ENCODE assay signal across 20 mouse cellular contexts in the genomic region with DNA sequence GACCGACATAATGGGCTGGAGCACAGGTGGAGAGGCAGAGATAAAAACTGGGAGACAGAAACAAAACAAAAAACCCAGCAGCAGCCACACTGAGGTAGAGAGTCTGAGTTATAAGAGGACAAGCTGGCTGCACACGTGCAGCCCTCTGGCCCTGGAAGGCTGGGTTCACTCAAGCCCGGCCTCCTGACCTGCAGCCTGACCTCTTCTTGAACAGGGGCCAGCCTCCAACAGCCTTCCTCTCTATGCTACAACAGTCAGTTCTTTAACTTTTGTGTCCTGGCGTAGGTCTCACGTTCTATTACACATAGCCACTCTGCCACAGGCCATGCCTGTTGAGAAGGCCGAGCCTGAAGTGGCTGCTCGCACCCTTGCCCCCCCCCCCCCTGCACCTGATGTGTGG.
DNase-seq lines count a peak whose midpoint lies in the region; ATAC-seq lines count a peak whose summit lies in the region.
"Had no signal": no experiment of that assay in that cellular context is flagged by ENCODE, and none has a peak within 500 bp of the region (broad histone marks: within the 10 kb centered on the region; RNA-seq: fewer than 3 reads in every experiment).

No protein-coding gene starts in this region.

- H3K4me2 ChIP-seq in liver, embryonic 13.5 days, result no peak overlapping the region
- H3K4me2 ChIP-seq in kidney, embryonic 16.5 days (replicated peaks; ENCODE audit: low read depth, low read length), result no peak overlapping the region
- H3K4me2 ChIP-seq: embryonic facial prominence, embryonic 12.5 days; heart, embryonic 12.5 days; hindbrain, embryonic 12.5 days; intestine, embryonic 15.5 days; limb, embryonic 15.5 days; midbrain, embryonic 12.5 days had no signal

- H3K4me1 ChIP-seq in liver, embryonic 13.5 days (replicated peaks), result peaks cover 26% of the 10 kb centered on the region
- no peaks in the 10 kb centered on the region for H3K4me1 ChIP-seq in kidney, embryonic 16.5 days (ENCODE audit: insufficient read depth, low read length)
- H3K4me1 ChIP-seq: embryonic facial prominence, embryonic 12.5 days; hindbrain, embryonic 12.5 days; intestine, embryonic 15.5 days; midbrain, embryonic 12.5 days had no signal

- ATAC-seq in liver, embryonic 13.5 days (ENCODE audit: low read depth), result 0 out of 2 replicates have a peak, but pooled peaks have one; percentile 15
- 0 out of 2 replicates have a peak, but pooled peaks have one; percentile 31 for ATAC-seq in kidney, embryonic 16.5 days (ENCODE audit: low FRiP score, low TSS enrichment)
- ATAC-seq: intestine, embryonic 15.5 days had no signal

- H3K9ac ChIP-seq in liver, embryonic 13.5 days, result no peak overlapping the region
- no peak overlapping the region for H3K9ac ChIP-seq in kidney, embryonic 16.5 days (replicated peaks; ENCODE audit: low read length)
- H3K9ac ChIP-seq: embryonic facial prominence, embryonic 12.5 days; heart, embryonic 12.5 days; hindbrain, embryonic 12.5 days; intestine, embryonic 15.5 days; limb, embryonic 15.5 days; midbrain, embryonic 12.5 days had no signal

- no peaks in the 10 kb centered on the region for H3K36me3 ChIP-seq in liver, embryonic 13.5 days
- peaks cover 15% of the 10 kb centered on the region; the same call in 1 of the 2 replicates for H3K36me3 ChIP-seq in kidney, embryonic 16.5 days (ENCODE audit: insufficient read depth, low read length)

- H3K4me3 ChIP-seq in liver, embryonic 13.5 days (replicated peaks), result no peak overlapping the region
- no peak overlapping the region for H3K4me3 ChIP-seq in kidney, embryonic 16.5 days (ENCODE audit: low read length)
- H3K4me3 ChIP-seq: embryonic facial prominence, embryonic 12.5 days; heart, embryonic 12.5 days; hindbrain, embryonic 12.5 days; intestine, embryonic 15.5 days; limb, embryonic 15.5 days; midbrain, embryonic 12.5 days had no signal

- intact Hi-C loops in heart, postnatal 10 days (cut with DNase I), result no loop called here

- H3K27ac ChIP-seq in liver, embryonic 13.5 days, result no peak overlapping the region
- no peak overlapping the region for H3K27ac ChIP-seq in kidney, embryonic 16.5 days (ENCODE audit: low read length)
- H3K27ac ChIP-seq: embryonic facial prominence, embryonic 12.5 days; hindbrain, embryonic 12.5 days; intestine, embryonic 15.5 days; limb, embryonic 15.5 days; midbrain, embryonic 12.5 days had no signal

- no peaks in the 10 kb centered on the region for H3K27me3 ChIP-seq in liver, embryonic 13.5 days
- H3K27me3 ChIP-seq in kidney, embryonic 16.5 days (ENCODE audit: insufficient read depth, low read length), result no peaks in the 10 kb centered on the region
- H3K27me3 ChIP-seq: embryonic facial prominence, embryonic 12.5 days; heart, embryonic 12.5 days; hindbrain, embryonic 12.5 days; intestine, embryonic 15.5 days; limb, embryonic 15.5 days; midbrain, embryonic 12.5 days had no signal

- H3K9me3 ChIP-seq in liver, embryonic 13.5 days (replicated peaks), result no peaks in the 10 kb centered on the region
- H3K9me3 ChIP-seq in kidney, embryonic 16.5 days (ENCODE audit: low read length), result no peaks in the 10 kb centered on the region
- H3K9me3 ChIP-seq: embryonic facial prominence, embryonic 12.5 days; heart, embryonic 12.5 days; hindbrain, embryonic 12.5 days; intestine, embryonic 15.5 days; limb, embryonic 15.5 days; midbrain, embryonic 12.5 days had no signal

- 67% methylated on average over 7 of the region's 7 CpGs for WGBS in liver, embryonic 13.5 days (ENCODE audit: insufficient replicate concordance)
- WGBS in kidney, embryonic 16.5 days, result 53% methylated on average over 7 of the region's 7 CpGs

- peak; percentile 15 for DNase-seq in embryo, embryonic 9.5 days (ENCODE audit: extremely low spot score)
- no peak for DNase-seq in embryo, embryonic 11 days
- DNase-seq in liver, embryonic 13.5 days, result no peak
- DNase-seq in liver (no peak), adipocyte (ENCODE audit: low spot score) (peak; percentile 7)
- no peak for DNase-seq in urinary bladder, postnatal 14 days (ENCODE audit: low spot score)
- DNase-seq in heart, postnatal 10 days, result no peak
- DNase-seq: cerebellum, adult 8-10 months; gastrocnemius, postnatal 25 days; heart, adult 18-20 months; heart, postnatal 14 days; left cerebral cortex, postnatal 4 days; lung, postnatal 14 days had no signal

Comparison
In these comparisons a context has a peak if more than half of its experiments do, and no peak if none do; other contexts are left out.
1. DNase-seq: peak in embryo, embryonic 9.5 days (single experiment) and adipocyte (single experiment); none in embryo, embryonic 11 days (single experiment), liver, embryonic 13.5 days (single experiment), liver (single experiment), urinary bladder, postnatal 14 days (single experiment) and heart, postnatal 10 days (0 of 2).